Mouse (Mus musculus): ENCODE data around the gene Gm20388. TPM values are rescaled to one million over a fixed set of nuclear protein-coding genes. Genes with fewer than 3 reads are reported as not detected.

The Gm20388 gene
- total and polyA plus RNA-seq, 3 experiments, result 0.02 to 0.05 TPM; not detected in 1

DNA sequence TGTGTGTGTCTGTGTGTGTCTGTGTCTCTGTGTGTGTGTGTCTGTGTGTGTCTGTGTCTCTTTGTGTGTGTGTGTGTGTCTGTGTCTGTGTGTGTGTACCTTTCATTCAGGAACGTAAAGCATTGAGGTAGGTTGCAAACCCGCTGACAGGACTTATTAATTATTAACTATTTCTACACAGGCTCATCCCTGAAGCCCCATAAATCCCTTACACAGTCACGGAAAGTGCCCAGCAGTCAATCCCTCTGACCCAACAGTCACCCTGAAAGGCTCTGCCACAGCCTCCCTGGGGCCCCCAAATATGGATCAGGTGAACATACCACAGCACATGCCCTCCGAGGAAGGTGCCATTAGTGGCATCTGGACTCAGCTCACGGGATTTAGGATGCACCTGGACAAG is 3849.9 kb downstream of the Gm20388 start:
- Histone ChIP-seq H3K36me3 (replicated peaks) (no peaks in the 10 kb centered on the region), H3K4me3 (ENCODE audit: low read depth, low read length) (no peak overlapping the region), H3K27me3 (ENCODE audit: insufficient read depth, low read length) (peaks cover 3% of the 10 kb centered on the region; the same call in 1 of the 2 replicates), H3K9me3 (replicated peaks) (0 out of 2 replicates have a peak, but pooled peaks cover 2% of the 10 kb centered on the region), H3K4me1 (ENCODE audit: insufficient read depth, low read depth, low read length) (no peaks in the 10 kb centered on the region)
- no peak for DNase-seq (ENCODE audit: low spot score)
- no peak for ATAC-seq (ENCODE audit: extremely low read depth, insufficient number of reproducible peaks, low FRiP score, poor library complexity, severe bottlenecking)
- TF ChIP-seq GATA2 (IDR thresholded peaks at IDR 0.05; ENCODE audit: borderline replicate concordance, low read depth, low read length), result no peak
- no peak for TF ChIP-seq POLR2AphosphoS5 (IDR thresholded peaks at IDR 0.05; ENCODE audit: insufficient replicate concordance, low read depth, low read length)
- no peak for TF ChIP-seq GATA1 (IDR thresholded peaks at IDR 0.05; ENCODE audit: borderline replicate concordance, low read length)
- no peak for TF ChIP-seq CTCF (IDR thresholded peaks at IDR 0.05; ENCODE audit: low read depth, low read length)
- no peak for TF ChIP-seq TAL1 (conservative IDR thresholded peaks at IDR 0.05; ENCODE audit: low read depth, low read length)

DNA sequence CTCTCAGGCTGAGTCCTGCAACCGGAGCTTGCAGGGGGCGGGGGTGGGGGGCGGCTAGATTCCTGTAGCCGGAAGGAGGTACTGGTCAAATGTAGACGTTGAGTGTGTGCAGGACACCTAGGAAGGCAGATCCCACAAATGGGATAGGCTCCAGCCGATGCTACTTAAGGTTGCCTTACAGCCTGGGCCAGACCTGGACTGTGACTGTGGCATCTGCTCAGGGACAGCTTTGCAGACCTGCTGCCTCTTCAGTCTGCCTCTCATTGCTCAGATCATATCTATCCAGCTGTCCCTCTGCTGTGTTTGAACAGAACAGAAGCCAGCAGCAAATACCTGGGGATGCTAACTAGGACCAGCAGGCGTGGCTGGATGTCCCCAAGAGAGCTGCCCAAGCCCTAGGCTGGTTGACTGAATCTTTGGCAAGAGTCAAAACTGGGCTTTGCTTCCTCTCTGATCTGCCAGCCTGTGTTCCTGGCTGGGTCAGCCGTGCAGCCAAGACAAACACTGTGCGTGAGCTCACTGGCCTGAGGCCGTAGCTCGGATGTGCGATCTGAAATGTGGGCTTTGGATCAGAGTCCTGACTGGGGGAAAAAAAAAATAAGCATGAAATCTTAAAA is 3850.7 kb downstream of the Gm20388 start:
- TF ChIP-seq GATA1 (IDR thresholded peaks at IDR 0.05; ENCODE audit: borderline replicate concordance, low read length) (no peak), TAL1 (conservative IDR thresholded peaks at IDR 0.05; ENCODE audit: low read depth, low read length) (no peak), POLR2AphosphoS5 (IDR thresholded peaks at IDR 0.05; ENCODE audit: insufficient replicate concordance, low read depth, low read length) (no peak), GATA2 (IDR thresholded peaks at IDR 0.05; ENCODE audit: borderline replicate concordance, low read depth, low read length) (no peak), CTCF (IDR thresholded peaks at IDR 0.05; ENCODE audit: low read depth, low read length) (no peak)
- H3K27me3 ChIP-seq (ENCODE audit: insufficient read depth, low read length), result peaks cover under 1% of the 10 kb centered on the region; the same call in 1 of the 2 replicates
- no peak for DNase-seq (ENCODE audit: low spot score)

DNA sequence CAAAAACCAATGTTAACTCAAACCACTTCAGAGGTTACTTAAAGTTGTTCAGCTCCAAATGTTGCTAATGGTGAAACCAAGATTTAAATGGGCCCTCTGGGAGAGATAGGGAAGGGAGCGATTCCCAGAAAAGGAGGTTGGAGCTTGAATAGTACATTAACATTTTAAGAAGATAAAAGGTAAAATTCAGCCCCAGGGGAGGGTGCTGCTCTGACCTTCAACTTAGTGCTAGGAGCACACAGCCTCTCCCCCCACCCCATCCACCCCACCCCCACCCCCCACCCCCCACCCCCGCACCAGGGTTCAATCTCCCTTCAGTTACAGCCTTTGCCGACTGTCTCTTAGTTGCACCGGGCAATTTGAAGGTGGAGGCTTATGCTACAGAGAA is 3851.2 kb downstream of the Gm20388 start:
- no peaks in the 10 kb centered on the region for H3K4me1 ChIP-seq (ENCODE audit: insufficient read depth, low read depth, low read length)
- no peak for DNase-seq (ENCODE audit: low spot score)
- 0 out of 2 replicates have a peak, but pooled peaks cover 2% of the 10 kb centered on the region for H3K9me3 ChIP-seq (replicated peaks)
- H3K36me3 ChIP-seq (replicated peaks), result no peaks in the 10 kb centered on the region
- ATAC-seq (ENCODE audit: extremely low read depth, insufficient number of reproducible peaks, low FRiP score, poor library complexity, severe bottlenecking), result no peak
- TF ChIP-seq GATA2 (IDR thresholded peaks at IDR 0.05; ENCODE audit: borderline replicate concordance, low read depth, low read length), result no peak
- TF ChIP-seq CTCF (IDR thresholded peaks at IDR 0.05; ENCODE audit: low read depth, low read length), result no peak
- TF ChIP-seq GATA1 (IDR thresholded peaks at IDR 0.05; ENCODE audit: borderline replicate concordance, low read length), result no peak
- no peak for TF ChIP-seq TAL1 (conservative IDR thresholded peaks at IDR 0.05; ENCODE audit: low read depth, low read length)
- no peak for TF ChIP-seq POLR2AphosphoS5 (IDR thresholded peaks at IDR 0.05; ENCODE audit: insufficient replicate concordance, low read depth, low read length)
- no peaks in the 10 kb centered on the region for H3K27me3 ChIP-seq (ENCODE audit: insufficient read depth, low read length)
- no peak overlapping the region for H3K4me3 ChIP-seq (ENCODE audit: low read depth, low read length)

More for the DNA sequence above, 3850.7 kb downstream of the Gm20388 start:
- no peaks in the 10 kb centered on the region for H3K4me1 ChIP-seq (ENCODE audit: insufficient read depth, low read depth, low read length)
- H3K36me3 ChIP-seq (replicated peaks), result no peaks in the 10 kb centered on the region
- no peak overlapping the region for H3K4me3 ChIP-seq (ENCODE audit: low read depth, low read length)
- 0 out of 2 replicates have a peak, but pooled peaks cover 2% of the 10 kb centered on the region for H3K9me3 ChIP-seq (replicated peaks)
- no peak for ATAC-seq (ENCODE audit: extremely low read depth, insufficient number of reproducible peaks, low FRiP score, poor library complexity, severe bottlenecking)

DNA sequence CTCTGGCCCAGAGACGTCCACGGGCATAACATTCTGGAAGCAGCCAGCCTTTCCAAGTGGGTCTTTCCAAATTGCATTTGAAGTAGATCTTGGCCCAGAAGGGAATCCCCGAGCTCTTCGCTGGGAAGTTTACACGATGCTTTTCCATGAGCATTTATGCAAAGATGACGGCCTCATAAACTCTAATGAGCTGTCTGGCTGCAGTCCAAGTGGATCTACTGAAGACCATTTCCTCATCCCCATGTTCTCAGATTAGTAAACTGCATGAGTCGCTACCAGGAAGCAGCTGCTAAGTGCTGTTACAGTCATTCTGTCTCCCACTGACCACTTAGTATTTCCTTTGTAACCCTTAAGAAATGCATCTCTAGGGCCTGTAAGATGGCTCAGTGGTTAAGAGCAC is 3852.7 kb downstream of the Gm20388 start:
- TF ChIP-seq GATA2 (IDR thresholded peaks at IDR 0.05; ENCODE audit: borderline replicate concordance, low read depth, low read length) (no peak), TAL1 (conservative IDR thresholded peaks at IDR 0.05; ENCODE audit: low read depth, low read length) (no peak), POLR2AphosphoS5 (IDR thresholded peaks at IDR 0.05; ENCODE audit: insufficient replicate concordance, low read depth, low read length) (no peak), CTCF (IDR thresholded peaks at IDR 0.05; ENCODE audit: low read depth, low read length) (no peak), GATA1 (IDR thresholded peaks at IDR 0.05; ENCODE audit: borderline replicate concordance, low read length) (no peak)
- ATAC-seq (ENCODE audit: extremely low read depth, insufficient number of reproducible peaks, low FRiP score, poor library complexity, severe bottlenecking) (no peak), DNase-seq (ENCODE audit: low spot score) (no peak)
- H3K4me3 ChIP-seq (ENCODE audit: low read depth, low read length), result no peak overlapping the region
- peaks cover 5% of the 10 kb centered on the region for H3K9me3 ChIP-seq (replicated peaks)
- no peaks in the 10 kb centered on the region for H3K36me3 ChIP-seq (replicated peaks)
- no peaks in the 10 kb centered on the region for H3K4me1 ChIP-seq (ENCODE audit: insufficient read depth, low read depth, low read length)
- H3K27me3 ChIP-seq (ENCODE audit: insufficient read depth, low read length), result no peaks in the 10 kb centered on the region

DNA sequence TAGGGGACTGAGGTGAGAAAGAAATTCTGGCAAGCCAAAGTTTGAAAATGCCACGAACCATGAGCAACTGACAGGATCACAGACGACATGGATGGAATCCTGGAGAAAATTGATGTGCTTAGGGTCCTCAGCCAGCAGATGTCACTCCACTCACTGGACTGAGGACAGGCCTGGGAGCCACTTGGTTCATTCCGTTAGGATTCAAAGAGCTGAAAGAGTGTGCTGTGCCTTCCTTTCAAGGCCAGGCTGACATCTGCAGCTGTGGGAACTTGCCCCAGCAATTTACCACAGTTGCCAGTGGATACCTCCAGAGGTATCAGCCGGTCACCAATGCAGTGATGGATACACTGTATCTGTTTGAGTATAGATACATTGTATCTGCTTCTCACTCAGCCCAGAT is 3854.0 kb downstream of the Gm20388 start:
- no peak for ATAC-seq (ENCODE audit: extremely low read depth, insufficient number of reproducible peaks, low FRiP score, poor library complexity, severe bottlenecking)

DNA sequence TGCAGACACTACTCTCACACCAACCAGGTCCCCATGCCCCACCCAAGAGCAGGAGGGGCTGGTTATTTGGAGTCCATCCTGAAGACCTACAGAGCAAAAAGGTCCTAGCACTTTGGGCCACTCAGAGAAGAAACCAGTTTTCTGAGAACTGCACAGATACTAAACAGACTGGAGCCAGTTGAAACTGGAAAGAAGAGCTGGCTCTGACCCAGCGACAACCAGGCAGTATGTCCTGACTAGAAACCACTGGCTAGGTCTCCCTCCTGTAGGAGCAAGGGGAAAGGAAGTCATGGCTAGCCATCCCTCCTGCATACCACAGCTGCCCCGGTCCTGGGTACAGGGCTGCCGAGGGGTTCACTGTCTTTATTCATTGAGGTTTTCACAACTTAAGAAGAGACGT is 3855.9 kb downstream of the Gm20388 start:
- no peaks in the 10 kb centered on the region for H3K27me3 ChIP-seq (ENCODE audit: insufficient read depth, low read length)

More for the DNA sequence above, 3854.0 kb downstream of the Gm20388 start:
- TF ChIP-seq GATA1 (IDR thresholded peaks at IDR 0.05; ENCODE audit: borderline replicate concordance, low read length), result no peak
- TF ChIP-seq TAL1 (conservative IDR thresholded peaks at IDR 0.05; ENCODE audit: low read depth, low read length), result no peak
- no peak for TF ChIP-seq POLR2AphosphoS5 (IDR thresholded peaks at IDR 0.05; ENCODE audit: insufficient replicate concordance, low read depth, low read length)
- TF ChIP-seq CTCF (IDR thresholded peaks at IDR 0.05; ENCODE audit: low read depth, low read length), result no peak
- TF ChIP-seq GATA2 (IDR thresholded peaks at IDR 0.05; ENCODE audit: borderline replicate concordance, low read depth, low read length), result no peak
- H3K4me1 ChIP-seq (ENCODE audit: insufficient read depth, low read depth, low read length), result no peaks in the 10 kb centered on the region
- DNase-seq (ENCODE audit: low spot score), result no peak
- H3K9me3 ChIP-seq (replicated peaks), result peaks cover 9% of the 10 kb centered on the region
- H3K36me3 ChIP-seq (replicated peaks), result no peaks in the 10 kb centered on the region
- H3K4me3 ChIP-seq (ENCODE audit: low read depth, low read length), result no peak overlapping the region
- no peaks in the 10 kb centered on the region for H3K27me3 ChIP-seq (ENCODE audit: insufficient read depth, low read length)

More for the DNA sequence above, 3855.9 kb downstream of the Gm20388 start:
- no peak for ATAC-seq (ENCODE audit: extremely low read depth, insufficient number of reproducible peaks, low FRiP score, poor library complexity, severe bottlenecking)
- Histone ChIP-seq H3K36me3 (replicated peaks) (no peaks in the 10 kb centered on the region), H3K4me3 (ENCODE audit: low read depth, low read length) (no peak overlapping the region), H3K9me3 (replicated peaks) (peaks cover 7% of the 10 kb centered on the region), H3K4me1 (ENCODE audit: insufficient read depth, low read depth, low read length) (no peaks in the 10 kb centered on the region)
- no peak for DNase-seq (ENCODE audit: low spot score)
- TF ChIP-seq TAL1 (conservative IDR thresholded peaks at IDR 0.05; ENCODE audit: low read depth, low read length), result no peak
- no peak for TF ChIP-seq CTCF (IDR thresholded peaks at IDR 0.05; ENCODE audit: low read depth, low read length)
- no peak for TF ChIP-seq GATA1 (IDR thresholded peaks at IDR 0.05; ENCODE audit: borderline replicate concordance, low read length)
- no peak for TF ChIP-seq POLR2AphosphoS5 (IDR thresholded peaks at IDR 0.05; ENCODE audit: insufficient replicate concordance, low read depth, low read length)
- no peak for TF ChIP-seq GATA2 (IDR thresholded peaks at IDR 0.05; ENCODE audit: borderline replicate concordance, low read depth, low read length)

Measured in G1E (cell line).